Mouse (Mus musculus) limb, embryonic 14.5 days (tissue): ENCODE measurements around the gene Khnyn. TPM values are rescaled to one million over a fixed set of nuclear protein-coding genes. Genes with fewer than 3 reads are reported as not detected.

Experiments
- ATAC-seq: fragments of 200-750 bp; cut with Nextera tagmentation; 2 replicates; pipeline ENCODE4 v1.8.0; 2017; ENCODE audit warnings: low read depth, moderate number of reproducible peaks, moderate TSS enrichment; ENCODE audit not compliant: low FRiP score
- DNase-seq: peaks from one replicate; pipeline ENCODE4 v3.0.0-alpha.2; 2015; ENCODE audit warnings: low spot score
- H3K27ac ChIP-seq: fragments of 300-500 bp; sonication (generic); replicated peaks from 2 replicates; pipeline ENCODE4 v1.5.1; 2014; ENCODE audit warnings: low read depth, mild to moderate bottlenecking, low read length, moderate library complexity, mixed read lengths
- H3K27me3 ChIP-seq: fragments of 300-500 bp; sonication (generic); 2 replicates; pipeline ENCODE4 v1.6.1; 2014; ENCODE audit warnings: low read length, mixed read lengths; ENCODE audit not compliant: control insufficient read depth, insufficient read depth
- H3K36me3 ChIP-seq: fragments of 300-500 bp; sonication (generic); 2 replicates; pipeline ENCODE4 v1.6.1; 2014; ENCODE audit warnings: mild to moderate bottlenecking, low read length, moderate library complexity, mixed read lengths; ENCODE audit not compliant: control insufficient read depth, insufficient read depth
- H3K4me1 ChIP-seq: fragments of 300-500 bp; sonication (generic); 2 replicates; pipeline ENCODE4 v1.6.1; 2014; ENCODE audit warnings: antibody characterized with exemption, low read length, mixed read lengths; ENCODE audit not compliant: control insufficient read depth, insufficient read depth
- H3K4me2 ChIP-seq: fragments of 300-500 bp; sonication (generic); replicated peaks from 2 replicates; pipeline ENCODE4 v1.6.1; 2014; ENCODE audit warnings: low read depth, mild to moderate bottlenecking, low read length, moderate library complexity; ENCODE audit not compliant: severe bottlenecking
- H3K4me3 ChIP-seq: fragments of 300-500 bp; sonication (generic); replicated peaks from 2 replicates; pipeline ENCODE4 v1.5.1; 2014; ENCODE audit warnings: low read length
- H3K9ac ChIP-seq: fragments of 300-500 bp; sonication (generic); 2 replicates; pipeline ENCODE4 v1.6.1; 2014; ENCODE audit warnings: mild to moderate bottlenecking, low read depth, low read length, moderate library complexity; ENCODE audit not compliant: severe bottlenecking
- H3K9me3 ChIP-seq: fragments of 300-500 bp; sonication (generic); 2 replicates; pipeline ENCODE4 v1.6.1; 2016; ENCODE audit warnings: low read length; ENCODE audit not compliant: control insufficient read depth
- POLR2A ChIP-seq: fragments of 200-500 bp; IDR thresholded peaks from 2 replicates; pipeline ENCODE4 v1.8.0; 2012; ENCODE audit warnings: inconsistent platforms, mild to moderate bottlenecking, moderate library complexity, borderline replicate concordance; ENCODE audit not compliant: insufficient read depth, insufficient read length; ENCODE audit errors: extremely low read depth
- WGBS: fragments of 180-500 bp; shearing (Covaris S2); extraction: QIAGEN DNeasy Blood & Tissue Kit; methylation state at CpG from one replicate; pipeline ENCODE4 v1.1.7; 2014; 5-methylcytosine and 5-hydroxymethylcytosine counted together
- polyA plus RNA-seq, 2 experiments: library from polyadenylated mRNA; depleted of rRNA in 1 of 2; stranded (reverse) in 1 of 2; unstranded in 1 of 2; fragments of >200 nt; fragmentation: Nextera tagmentation in 1 of 2; extraction: Ambion mirVana in 1 of 2; gene quantifications; 2 replicates each; pipeline versions ENCODE4 v1.2.1 to v1.2.3; 2012 to 2014

Gene Khnyn
- polyA plus RNA-seq, 2 experiments: 10.2 to 28.3 TPM

DNA sequence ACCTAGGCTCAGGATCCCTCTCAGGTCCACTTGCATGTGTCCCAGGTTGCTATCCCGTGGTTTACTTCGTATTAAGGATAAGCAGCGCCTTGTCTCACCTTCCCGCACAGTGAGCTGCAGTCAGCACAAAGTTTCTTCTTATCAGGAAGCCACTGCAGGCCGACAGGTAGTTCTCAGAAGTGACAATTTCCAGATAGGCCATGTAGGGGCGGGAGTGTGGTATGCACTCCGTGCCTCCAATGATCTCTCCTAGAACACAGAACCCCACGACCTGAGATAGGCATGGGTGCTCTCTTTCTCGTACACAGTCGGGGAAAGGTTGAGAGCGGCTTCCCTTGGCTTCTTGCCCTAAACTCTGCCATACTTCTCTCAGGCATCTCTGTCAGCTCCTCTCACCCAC, 58.9 kb downstream of the Khnyn start:
- no peaks in the 10 kb centered on the region for H3K4me1 ChIP-seq
- H3K36me3 ChIP-seq: no peaks in the 10 kb centered on the region
- DNase-seq (no peak), ATAC-seq (no peak)
- H3K4me3 ChIP-seq: no peak overlapping the region
- no peak overlapping the region for H3K27ac ChIP-seq
- H3K9me3 ChIP-seq: no peaks in the 10 kb centered on the region
- WGBS: 83% methylated on average over 11 of the region's 11 CpGs
- no peak overlapping the region for H3K9ac ChIP-seq
- no peak for TF ChIP-seq POLR2A
- H3K27me3 ChIP-seq: no peaks in the 10 kb centered on the region
- no peak overlapping the region for H3K4me2 ChIP-seq

DNA sequence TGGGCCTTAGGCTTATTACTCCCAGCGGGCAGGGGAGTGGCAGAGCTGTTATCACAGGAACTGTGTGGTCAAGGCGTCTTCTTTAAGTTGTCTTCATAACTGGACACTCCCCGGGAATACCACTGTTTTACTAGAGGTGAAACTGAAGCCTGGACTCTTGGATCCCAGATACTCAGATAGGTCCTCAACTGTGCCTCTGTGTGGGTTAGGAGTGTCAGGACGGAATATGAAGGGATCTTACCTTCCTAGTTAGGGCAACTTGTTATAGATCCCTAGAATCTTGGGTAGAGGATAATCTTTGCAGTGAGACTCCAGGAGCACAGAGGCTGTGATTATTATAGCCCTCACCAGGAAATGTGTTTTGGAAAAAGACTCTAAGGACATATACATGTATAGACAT, 59.8 kb downstream of the Khnyn start, which contains the start of gene Cma1:
TSS of gene Cma1 (minus strand) at position 101 of the 400 bp plus-strand sequence.
- ATAC-seq (no peak), DNase-seq (no peak)

DNA sequence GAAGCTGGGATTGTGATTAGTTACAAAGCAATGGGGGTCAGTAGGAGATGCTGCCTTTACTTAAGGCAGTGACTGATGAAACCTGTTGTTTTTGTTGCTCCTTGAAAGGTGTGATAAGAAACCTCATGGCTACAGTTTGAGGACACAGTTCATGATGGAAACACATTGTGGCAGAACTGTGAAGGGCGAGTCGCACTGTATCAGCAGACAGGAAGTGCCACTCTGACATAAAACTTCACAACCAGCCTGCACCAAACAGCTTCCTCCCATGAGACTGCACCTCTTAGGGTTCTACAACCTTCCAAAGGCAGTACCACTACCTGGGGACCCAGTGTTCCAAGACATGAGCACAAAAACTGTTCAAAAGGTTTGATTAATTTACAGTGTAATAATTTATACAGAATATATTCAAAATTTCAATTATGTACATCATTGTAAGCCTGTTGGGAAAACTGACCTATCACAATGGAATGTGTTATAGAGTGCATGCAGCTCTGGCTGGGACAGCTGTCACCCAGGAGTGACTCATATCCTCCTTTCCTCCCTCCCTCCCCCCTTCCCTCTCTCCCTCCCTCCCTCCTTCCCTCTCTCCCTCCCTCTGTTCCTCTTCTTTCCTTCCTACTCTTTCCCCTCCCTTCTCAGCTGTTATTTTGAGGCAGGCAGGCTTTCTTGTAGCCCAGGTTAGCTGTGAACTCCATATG, 61.7 kb downstream of the Khnyn start:
- TF ChIP-seq POLR2A: no peak
- H3K27ac ChIP-seq: no peak overlapping the region
- WGBS: 72% methylated on average over 2 of the region's 2 CpGs
- no peaks in the 10 kb centered on the region for H3K4me1 ChIP-seq
- no peaks in the 10 kb centered on the region for H3K9me3 ChIP-seq
- H3K27me3 ChIP-seq: no peaks in the 10 kb centered on the region
- H3K9ac ChIP-seq: no peak overlapping the region
- H3K36me3 ChIP-seq: no peaks in the 10 kb centered on the region
- H3K4me2 ChIP-seq: no peak overlapping the region
- H3K4me3 ChIP-seq: no peak overlapping the region
- ATAC-seq: no peak
- no peak for DNase-seq

More for the DNA sequence above, 59.8 kb downstream of the Khnyn start, which contains the start of gene Cma1:
- Histone ChIP-seq H3K27me3 (no peaks in the 10 kb centered on the region), H3K9ac (no peak within 1 kb of the TSS), H3K36me3 (no peaks in the 10 kb centered on the region), H3K4me2 (no peak within 1 kb of the TSS), H3K4me1 (no peaks in the 10 kb centered on the region), H3K27ac (no peak within 1 kb of the TSS), H3K9me3 (no peaks in the 10 kb centered on the region), H3K4me3 (no peak within 1 kb of the TSS)
- WGBS: 82% methylated on average over 4 of the region's 4 CpGs
- no peak for TF ChIP-seq POLR2A

Other genes starting within 250 kb of the Khnyn start
Only the 30 nearest of the 31 such genes appear.
- gene Gm49378, start 247.1 kb upstream of the Khnyn start, polyA plus RNA-seq (2012; rRNA removed): 6.8 and 12.2 TPM in 2 replicates
- gene Gm49378, start 247.1 kb upstream of the Khnyn start, polyA plus RNA-seq (2014; fragmentation: Nextera tagmentation; extraction: Ambion mirVana): 1.5 and 3.7 TPM in 2 replicates
- gene Tm9sf1, start 241.1 kb upstream of the Khnyn start, polyA plus RNA-seq (2012; rRNA removed): 92.3 and 128 TPM in 2 replicates
- gene Tm9sf1, start 241.1 kb upstream of the Khnyn start, polyA plus RNA-seq (2014; fragmentation: Nextera tagmentation; extraction: Ambion mirVana): 111 and 116 TPM in 2 replicates
- gene Tssk4, start 234.8 kb upstream of the Khnyn start, polyA plus RNA-seq (2012; rRNA removed): 2.9 and 3.3 TPM in 2 replicates
- 1.2 and 1.4 TPM in 2 replicates for gene Tssk4, start 234.8 kb upstream of the Khnyn start, polyA plus RNA-seq (2014; fragmentation: Nextera tagmentation; extraction: Ambion mirVana)
- gene Mdp1, start 224.4 kb upstream of the Khnyn start, polyA plus RNA-seq (2012; rRNA removed): 47.4 and 49.7 TPM in 2 replicates
- gene Mdp1, start 224.4 kb upstream of the Khnyn start, polyA plus RNA-seq (2014; fragmentation: Nextera tagmentation; extraction: Ambion mirVana): 53.7 and 59.1 TPM in 2 replicates
- 51.1 and 53.6 TPM in 2 replicates for gene Gmpr2, start 213.0 kb upstream of the Khnyn start, polyA plus RNA-seq (2012; rRNA removed)
- gene Gmpr2, start 213.0 kb upstream of the Khnyn start, polyA plus RNA-seq (2014; fragmentation: Nextera tagmentation; extraction: Ambion mirVana): 53.1 and 68.5 TPM in 2 replicates
- gene Nedd8, start 212.8 kb upstream of the Khnyn start, polyA plus RNA-seq (2012; rRNA removed): 347 and 416 TPM in 2 replicates
- gene Nedd8, start 212.8 kb upstream of the Khnyn start, polyA plus RNA-seq (2014; fragmentation: Nextera tagmentation; extraction: Ambion mirVana): 567 and 583 TPM in 2 replicates
- 35.9 and 38.4 TPM in 2 replicates for gene Tinf2, start 203.1 kb upstream of the Khnyn start, polyA plus RNA-seq (2012; rRNA removed)
- 34.2 and 40.1 TPM in 2 replicates for gene Tinf2, start 203.1 kb upstream of the Khnyn start, polyA plus RNA-seq (2014; fragmentation: Nextera tagmentation; extraction: Ambion mirVana)
- 15.0 and 17.7 TPM in 2 replicates for gene Tgm1, start 171.0 kb upstream of the Khnyn start, polyA plus RNA-seq (2012; rRNA removed)
- gene Tgm1, start 171.0 kb upstream of the Khnyn start, polyA plus RNA-seq (2014; fragmentation: Nextera tagmentation; extraction: Ambion mirVana): 17.0 and 21.2 TPM in 2 replicates
- 41.7 and 53.5 TPM in 2 replicates for gene Rabggta, start 162.7 kb upstream of the Khnyn start, polyA plus RNA-seq (2012; rRNA removed)
- gene Rabggta, start 162.7 kb upstream of the Khnyn start, polyA plus RNA-seq (2014; fragmentation: Nextera tagmentation; extraction: Ambion mirVana): 20.4 and 23.0 TPM in 2 replicates
- gene Dhrs1, start 139.3 kb upstream of the Khnyn start, polyA plus RNA-seq (2012; rRNA removed): 88.3 and 109 TPM in 2 replicates
- gene Dhrs1, start 139.3 kb upstream of the Khnyn start, polyA plus RNA-seq (2014; fragmentation: Nextera tagmentation; extraction: Ambion mirVana): 82.0 and 89.7 TPM in 2 replicates
- 23.5 and 30.5 TPM in 2 replicates for gene Nop9, start 139.3 kb upstream of the Khnyn start, polyA plus RNA-seq (2012; rRNA removed)
- 37.6 and 38.1 TPM in 2 replicates for gene Nop9, start 139.3 kb upstream of the Khnyn start, polyA plus RNA-seq (2014; fragmentation: Nextera tagmentation; extraction: Ambion mirVana)
- 2.1 and 2.6 TPM in 2 replicates for gene Cideb, start 126.5 kb upstream of the Khnyn start, polyA plus RNA-seq (2012; rRNA removed)
- 0.41 and 0.46 TPM in 2 replicates for gene Cideb, start 126.5 kb upstream of the Khnyn start, polyA plus RNA-seq (2014; fragmentation: Nextera tagmentation; extraction: Ambion mirVana)
- gene Ltb4r2, start 123.5 kb upstream of the Khnyn start, polyA plus RNA-seq (2012; rRNA removed): 0.44 and 0.65 TPM in 2 replicates
- 0.61 and 0.74 TPM in 2 replicates for gene Ltb4r2, start 123.5 kb upstream of the Khnyn start, polyA plus RNA-seq (2014; fragmentation: Nextera tagmentation; extraction: Ambion mirVana)
- gene Ltb4r1, start 119.0 kb upstream of the Khnyn start, polyA plus RNA-seq (2012; rRNA removed): 1.1 and 1.2 TPM in 2 replicates
- 0.33 and 0.78 TPM in 2 replicates for gene Ltb4r1, start 119.0 kb upstream of the Khnyn start, polyA plus RNA-seq (2014; fragmentation: Nextera tagmentation; extraction: Ambion mirVana)
- 32.4 and 35.0 TPM in 2 replicates for gene Adcy4, start 100.9 kb upstream of the Khnyn start, polyA plus RNA-seq (2012; rRNA removed)
- 16.8 and 17.8 TPM in 2 replicates for gene Adcy4, start 100.9 kb upstream of the Khnyn start, polyA plus RNA-seq (2014; fragmentation: Nextera tagmentation; extraction: Ambion mirVana)
- 35.9 and 41.4 TPM in 2 replicates for gene Ripk3, start 96.1 kb upstream of the Khnyn start, polyA plus RNA-seq (2012; rRNA removed)
- 30.5 and 37.6 TPM in 2 replicates for gene Ripk3, start 96.1 kb upstream of the Khnyn start, polyA plus RNA-seq (2014; fragmentation: Nextera tagmentation; extraction: Ambion mirVana)
- 171 and 233 TPM in 2 replicates for gene Nfatc4, start 61.8 kb upstream of the Khnyn start, polyA plus RNA-seq (2012; rRNA removed)
- gene Nfatc4, start 61.8 kb upstream of the Khnyn start, polyA plus RNA-seq (2014; fragmentation: Nextera tagmentation; extraction: Ambion mirVana): 83.5 and 114 TPM in 2 replicates
- 41.0 and 49.5 TPM in 2 replicates for gene Nynrin, start 30.9 kb upstream of the Khnyn start, polyA plus RNA-seq (2012; rRNA removed)
- gene Nynrin, start 30.9 kb upstream of the Khnyn start, polyA plus RNA-seq (2014; fragmentation: Nextera tagmentation; extraction: Ambion mirVana): 20.6 and 23.6 TPM in 2 replicates
- 1.0 and 1.3 TPM in 2 replicates for gene Cbln3, start 555 bp upstream of the Khnyn start, polyA plus RNA-seq (2012; rRNA removed)
- 0.25 and 0.54 TPM in 2 replicates for gene Cbln3, start 555 bp upstream of the Khnyn start, polyA plus RNA-seq (2014; fragmentation: Nextera tagmentation; extraction: Ambion mirVana)
- gene Sdr39u1, start 15.3 kb downstream of the Khnyn start, polyA plus RNA-seq (2012; rRNA removed): 80.2 and 84.4 TPM in 2 replicates
- gene Sdr39u1, start 15.3 kb downstream of the Khnyn start, polyA plus RNA-seq (2014; fragmentation: Nextera tagmentation; extraction: Ambion mirVana): 81.0 and 91.6 TPM in 2 replicates
- 65.4 and 75.4 TPM in 2 replicates for gene Cma1, start 59.7 kb downstream of the Khnyn start, polyA plus RNA-seq (2012; rRNA removed)
- 127 and 211 TPM in 2 replicates for gene Cma1, start 59.7 kb downstream of the Khnyn start, polyA plus RNA-seq (2014; fragmentation: Nextera tagmentation; extraction: Ambion mirVana)
- 0.39 TPM in 1 of 2 replicates, not detected in the other for gene Cma2, start 66.0 kb downstream of the Khnyn start, polyA plus RNA-seq (2012; rRNA removed)
- 0.23 and 0.50 TPM in 2 replicates for gene Cma2, start 66.0 kb downstream of the Khnyn start, polyA plus RNA-seq (2014; fragmentation: Nextera tagmentation; extraction: Ambion mirVana)
- 0.48 and 0.49 TPM in 2 replicates for gene Mcpt1, start 133.0 kb downstream of the Khnyn start, polyA plus RNA-seq (2012; rRNA removed)
- gene Mcpt1, start 133.0 kb downstream of the Khnyn start, polyA plus RNA-seq (2014; fragmentation: Nextera tagmentation; extraction: Ambion mirVana): 0.19 and 0.37 TPM in 2 replicates
- gene Mcpt9, start 145.5 kb downstream of the Khnyn start, polyA plus RNA-seq (2012; rRNA removed): not detected in 2 replicates
- gene Mcpt9, start 145.5 kb downstream of the Khnyn start, polyA plus RNA-seq (2014; fragmentation: Nextera tagmentation; extraction: Ambion mirVana): not detected in 2 replicates
- gene Mcpt2, start 157.1 kb downstream of the Khnyn start, polyA plus RNA-seq (2012; rRNA removed): 0.74 and 0.92 TPM in 2 replicates
- gene Mcpt2, start 157.1 kb downstream of the Khnyn start, polyA plus RNA-seq (2014; fragmentation: Nextera tagmentation; extraction: Ambion mirVana): 0.51 and 0.83 TPM in 2 replicates
- gene Mcpt4, start 177.4 kb downstream of the Khnyn start, polyA plus RNA-seq (2012; rRNA removed): 2.0 and 2.4 TPM in 2 replicates
- 1.3 and 2.4 TPM in 2 replicates for gene Mcpt4, start 177.4 kb downstream of the Khnyn start, polyA plus RNA-seq (2014; fragmentation: Nextera tagmentation; extraction: Ambion mirVana)
- 0.78 and 1.5 TPM in 2 replicates for gene Mcpt8, start 200.3 kb downstream of the Khnyn start, polyA plus RNA-seq (2012; rRNA removed)
- gene Mcpt8, start 200.3 kb downstream of the Khnyn start, polyA plus RNA-seq (2014; fragmentation: Nextera tagmentation; extraction: Ambion mirVana): 1.8 and 3.1 TPM in 2 replicates
- 0.23 and 0.30 TPM in 2 replicates for gene Ctsg, start 217.6 kb downstream of the Khnyn start, polyA plus RNA-seq (2012; rRNA removed)
- gene Ctsg, start 217.6 kb downstream of the Khnyn start, polyA plus RNA-seq (2014; fragmentation: Nextera tagmentation; extraction: Ambion mirVana): 0.28 and 0.39 TPM in 2 replicates
- 0.09 and 0.20 TPM in 2 replicates for gene Gzme, start 235.7 kb downstream of the Khnyn start, polyA plus RNA-seq (2012; rRNA removed)
- gene Gzme, start 235.7 kb downstream of the Khnyn start, polyA plus RNA-seq (2014; fragmentation: Nextera tagmentation; extraction: Ambion mirVana): 0.28 TPM in 1 of 2 replicates, not detected in the other
- 0.09 and 0.41 TPM in 2 replicates for gene Gzmd, start 247.7 kb downstream of the Khnyn start, polyA plus RNA-seq (2012; rRNA removed)
- gene Gzmd, start 247.7 kb downstream of the Khnyn start, polyA plus RNA-seq (2014; fragmentation: Nextera tagmentation; extraction: Ambion mirVana): not detected in 2 replicates